Mouse (Mus musculus): ENCODE data around the gene Alox12.

DNA sequence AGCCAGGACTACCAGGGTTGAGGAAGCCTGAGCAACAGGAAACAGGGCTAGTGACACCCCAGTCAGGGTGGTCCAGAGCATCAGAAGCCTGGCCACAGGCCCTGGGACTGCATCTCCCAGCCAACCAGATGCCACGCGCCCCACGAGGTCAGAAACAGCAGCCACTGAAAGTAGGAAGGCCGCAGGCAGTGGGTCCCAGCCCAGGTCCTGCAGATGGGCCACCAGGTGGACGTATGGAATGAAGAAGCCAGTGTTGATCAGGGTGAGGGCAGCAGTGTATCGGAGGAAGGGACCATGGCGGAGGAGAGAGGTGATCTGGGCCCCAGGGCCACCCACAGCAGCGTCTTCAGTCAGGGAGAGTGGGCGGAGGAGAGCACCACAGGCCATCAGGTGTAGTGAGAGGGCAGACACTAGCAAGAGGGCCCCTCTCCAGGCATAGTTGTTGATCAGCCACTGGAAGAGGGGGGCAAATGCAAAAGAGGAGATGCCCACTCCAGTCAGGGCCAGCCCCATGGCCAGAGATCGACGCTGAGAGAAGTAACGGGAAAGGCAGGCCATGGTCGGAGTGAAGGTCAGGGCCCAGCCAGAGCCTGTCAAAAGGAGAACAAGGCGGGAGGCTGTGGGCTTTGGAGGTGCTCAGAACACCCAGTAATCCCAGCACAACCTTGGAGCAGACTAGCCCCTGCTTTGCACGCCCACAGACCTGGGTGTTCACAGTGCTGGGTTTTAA, 36.2 kb downstream of the Alox12 start:
- no peak for TF ChIP-seq POLR2A (IDR thresholded peaks at IDR 0.05; ENCODE audit: low read depth, low read length)
- no peak for TF ChIP-seq CTCF (IDR thresholded peaks at IDR 0.05; ENCODE audit: borderline replicate concordance, insufficient read depth, low read length)
